ENCODE assay signal across 10 mouse cellular contexts in genomic region chr12:53246181-53246580, GRCm38 (mm10). TPM values are rescaled to one million over a fixed set of nuclear protein-coding genes. Genes with fewer than 3 reads are reported as not detected.
DNase-seq lines count a peak whose midpoint lies in the region; ATAC-seq and TF ChIP-seq lines count a peak whose summit lies in the region.
"Had no signal": no experiment of that assay in that cellular context is flagged by ENCODE, and none has a peak within 500 bp of the region (broad histone marks: within the 10 kb centered on the region; RNA-seq: fewer than 3 reads in every experiment).

No protein-coding gene starts in this region.

- no peaks in the 10 kb centered on the region; the same call in 1 of the 2 replicates for H3K27me3 ChIP-seq in forebrain, embryonic 12.5 days
- peaks cover 77% of the 10 kb centered on the region for H3K27me3 ChIP-seq in limb, embryonic 10.5 days (ENCODE audit: low read depth, poor library complexity, severe bottlenecking)
- H3K27me3 ChIP-seq in neural tube, embryonic 14.5 days (ENCODE audit: control insufficient read depth, insufficient read depth, low read length): no peaks in the 10 kb centered on the region

- peak overlapping the region; percentile 41 for H3K4me3 ChIP-seq in left cerebral cortex, adult 2 months
- H3K4me3 ChIP-seq in forebrain, embryonic 12.5 days (replicated peaks): peak overlapping the region; percentile 92
- peak overlapping the region; percentile 67 for H3K4me3 ChIP-seq in limb, embryonic 10.5 days
- H3K4me3 ChIP-seq in neural tube, embryonic 14.5 days (ENCODE audit: low read depth, low read length): peak overlapping the region; percentile 81

- WGBS in forebrain, embryonic 12.5 days: 3% methylated on average over 12 of the region's 12 CpGs
- WGBS in limb, embryonic 10.5 days: under 1% methylated on average over 12 of the region's 12 CpGs
- WGBS in neural tube, embryonic 14.5 days: 3% methylated on average over 12 of the region's 12 CpGs

- H3K36me3 ChIP-seq in forebrain, embryonic 12.5 days (replicated peaks): no peaks in the 10 kb centered on the region
- H3K36me3 ChIP-seq in limb, embryonic 10.5 days: no peaks in the 10 kb centered on the region
- H3K36me3 ChIP-seq in neural tube, embryonic 14.5 days (ENCODE audit: control insufficient read depth, insufficient read depth, low read length): no peaks in the 10 kb centered on the region

- peaks cover 39% of the 10 kb centered on the region for H3K4me1 ChIP-seq in forebrain, embryonic 12.5 days
- peaks cover 33% of the 10 kb centered on the region for H3K4me1 ChIP-seq in limb, embryonic 10.5 days
- peaks cover 19% of the 10 kb centered on the region for H3K4me1 ChIP-seq in neural tube, embryonic 14.5 days (ENCODE audit: control insufficient read depth, insufficient read depth, low read length)

- H3K4me2 ChIP-seq in forebrain, embryonic 12.5 days: peak overlapping the region; percentile 77
- H3K4me2 ChIP-seq in neural tube, embryonic 14.5 days (ENCODE audit: low read depth, low read length): peak overlapping the region; percentile 96

- TF ChIP-seq CTCF in left cerebral cortex, adult 2 months (IDR thresholded peaks at IDR 0.05): no peak

- ATAC-seq in forebrain, embryonic 12.5 days (ENCODE audit: low FRiP score): no peak
- ATAC-seq in neural tube, embryonic 14.5 days (ENCODE audit: low read depth): no peak
- ATAC-seq in inflammation-experienced regulatory T-cells, adult 6 months: no peak

- peak overlapping the region; percentile 96 for H3K9ac ChIP-seq in forebrain, embryonic 12.5 days
- 0 out of 2 replicates have a peak overlapping the region, but pooled peaks have one; percentile 80 for H3K9ac ChIP-seq in neural tube, embryonic 14.5 days (replicated peaks; ENCODE audit: low read depth, low read length)
- H3K9ac ChIP-seq: liver, embryonic 14.5 days had no signal

- H3K27ac ChIP-seq in left cerebral cortex, adult 2 months: no peak overlapping the region
- peak overlapping the region; percentile 98 for H3K27ac ChIP-seq in forebrain, embryonic 12.5 days
- peak overlapping the region; percentile 74; the same call in 1 of the 2 replicates for H3K27ac ChIP-seq in limb, embryonic 10.5 days
- no peak overlapping the region for H3K27ac ChIP-seq in neural tube, embryonic 14.5 days (ENCODE audit: low read depth, low read length)
- H3K27ac ChIP-seq: liver, embryonic 14.5 days had no signal

- intact Hi-C loops in left cerebral cortex, adult 2 months (cut with DNase I): loop anchor here (5.0 kb wide), 3 partner anchors 184 to 334 kb away; no protein-coding TSS in a partner anchor

- H3K9me3 ChIP-seq in forebrain, embryonic 12.5 days: no peaks in the 10 kb centered on the region
- no peaks in the 10 kb centered on the region for H3K9me3 ChIP-seq in limb, embryonic 10.5 days (replicated peaks)
- no peaks in the 10 kb centered on the region for H3K9me3 ChIP-seq in neural tube, embryonic 14.5 days (ENCODE audit: control insufficient read depth, low read length)

- no peak for DNase-seq in left cerebral cortex, adult 2 months (ENCODE audit: extremely low spot score in 1 of 2, low spot score in 2 of 2)
- no peak for DNase-seq in left cerebral cortex, adult 11 months (ENCODE audit: low spot score)
- no peak for DNase-seq in limb, embryonic 10.5 days (ENCODE audit: low spot score)
- DNase-seq in cerebellum, adult 9-11 months: no peak
- DNase-seq in retina, embryonic 14.5 days (ENCODE audit: low spot score): no peak

RNA-seq across cellular contexts. Expression of gene Npas3, which starts 2.3 kb away (rescaled TPM):
- 10 to 100 TPM; 18.0 to 21.1 TPM for total RNA-seq in left cerebral cortex, adult 2 months (2021)
- 23.1 and 27.7 TPM in 2 replicates for polyA plus RNA-seq in forebrain, embryonic 12.5 days (2016; fragmentation: Nextera tagmentation; extraction: Ambion mirVana)
- polyA plus RNA-seq in limb, embryonic 10.5 days (2016; fragmentation: Nextera tagmentation; extraction: Ambion mirVana): 0.90 and 0.91 TPM in 2 replicates
- polyA plus RNA-seq in neural tube, embryonic 14.5 days (2014; fragmentation: Nextera tagmentation; extraction: Ambion mirVana): 25.9 and 29.1 TPM in 2 replicates
- under 1 TPM in 1 of 3 experiments, not detected in 2; 0.09 TPM for polyA plus RNA-seq in inflammation-experienced regulatory T-cells, adult 6 months (2017; shearing (Covaris generic))
- total RNA-seq: MEL had no signal

Comparison
In these comparisons a context has a peak if more than half of its experiments do, and no peak if none do; other contexts are left out.
1. H3K27ac ChIP-seq: peak in forebrain, embryonic 12.5 days (single experiment) and limb, embryonic 10.5 days (single experiment); none in left cerebral cortex, adult 2 months (single experiment) and neural tube, embryonic 14.5 days (single experiment).
2. H3K4me3 ChIP-seq: peak in every context shown above with its lines; median percentile 92 in forebrain, embryonic 12.5 days; 81 in neural tube, embryonic 14.5 days; 67 in limb, embryonic 10.5 days; 41 in left cerebral cortex, adult 2 months.
3. RNA of gene Npas3, which starts 2.3 kb away (polyA plus RNA-seq): 25.9 to 29.1 TPM in neural tube, embryonic 14.5 days and 23.1 to 27.7 TPM in forebrain, embryonic 12.5 days; 0.90 to 0.91 TPM in limb, embryonic 10.5 days and 0.09 TPM in inflammation-experienced regulatory T-cells, adult 6 months; every median in the first group is over 10 times any median in the second.